Mouse (Mus musculus): Measurements from ENCODE around the gene Hhipl1.

DNA sequence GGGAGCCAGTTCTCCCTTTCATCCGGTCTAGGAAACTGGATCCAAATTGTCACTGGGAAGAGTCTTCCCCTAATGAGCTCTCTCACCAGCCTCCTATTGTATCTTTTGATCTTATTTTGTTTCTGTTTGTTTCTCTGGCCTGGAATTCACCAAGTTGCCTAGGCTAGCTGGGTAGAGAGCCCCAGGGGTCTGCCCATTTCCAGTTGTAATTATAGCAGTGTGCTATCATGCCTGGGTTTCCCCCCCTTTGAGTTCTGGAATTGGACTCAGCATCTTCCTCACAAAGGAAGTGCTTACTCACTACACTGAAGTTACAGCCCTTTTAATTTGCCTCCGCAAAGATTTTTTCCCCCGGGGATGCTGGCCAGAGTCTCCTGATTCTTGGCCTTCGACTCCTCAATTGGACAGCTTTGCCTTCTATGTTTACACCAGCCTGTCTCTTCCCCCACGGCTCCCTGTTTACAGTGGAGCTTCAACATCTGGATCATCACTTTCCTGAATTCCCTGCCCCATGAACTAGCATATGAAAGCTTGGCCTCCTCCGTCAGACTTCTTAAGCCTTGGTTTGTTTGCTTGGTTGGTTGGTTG, 2.2 kb upstream of the Hhipl1 start:
- TF ChIP-seq CTCF (IDR thresholded peaks at IDR 0.05; ENCODE audit: control insufficient read depth, insufficient read depth, insufficient read length), result no peak
- TF ChIP-seq MAX (IDR thresholded peaks at IDR 0.05), result no peak
- no peak for TF ChIP-seq USF1 (IDR thresholded peaks at IDR 0.05; ENCODE audit: low read depth)
- no peak for TF ChIP-seq CEBPB (IDR thresholded peaks at IDR 0.05; ENCODE audit: low read depth)
